Mouse (Mus musculus): ENCODE measurements around the gene Cib2. TPM values are rescaled to one million over a fixed set of nuclear protein-coding genes. Genes with fewer than 3 reads are reported as not detected.
A peak's percentile ranks its signal among the peaks of the same experiment; 100 is the strongest.

Gene Cib2
- total and polyA plus RNA-seq, 3 experiments: 7.3 to 9.0 TPM; not detected in 1

DNA sequence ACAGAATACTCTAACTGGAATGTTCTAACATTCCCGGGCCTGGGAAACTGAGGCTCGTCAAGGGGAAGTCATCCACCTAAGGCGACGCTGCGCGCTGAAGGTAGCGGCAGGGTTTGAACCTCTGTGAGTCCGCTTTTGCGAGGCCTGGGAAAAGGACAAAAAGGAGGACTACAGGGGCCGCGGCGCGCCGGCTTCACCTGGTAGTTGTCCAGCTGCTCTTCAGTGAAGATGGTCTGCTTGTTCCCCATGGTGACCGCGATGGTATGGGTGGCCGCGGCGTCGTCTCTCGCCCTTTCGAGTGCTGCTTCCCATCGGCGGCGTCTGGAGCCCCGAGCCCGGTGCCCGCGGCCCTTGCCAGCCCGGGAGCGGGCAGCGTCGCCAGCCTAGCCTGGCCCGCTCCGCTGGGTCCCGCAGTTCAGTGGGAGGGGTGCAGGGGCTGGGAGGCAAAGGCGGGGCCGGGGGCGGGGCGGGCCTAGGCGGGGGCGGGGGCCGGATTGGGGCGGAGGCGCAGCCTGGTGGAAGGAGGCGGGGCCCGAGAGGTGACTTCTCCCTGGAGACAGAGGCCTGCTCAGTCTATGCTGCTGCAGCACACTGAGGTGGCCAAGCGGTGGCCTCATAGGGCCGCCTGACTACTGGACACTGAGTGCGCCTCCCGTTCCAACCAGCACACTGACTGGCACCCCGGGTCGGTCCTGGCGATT is at the start of gene Cib2 (continued):
- TF ChIP-seq BHLHE40 (IDR thresholded peaks at IDR 0.05; ENCODE audit: borderline replicate concordance, low read depth, low read length) (no peak), HCFC1 (IDR thresholded peaks at IDR 0.05; ENCODE audit: low read depth, low read length) (peak; percentile 26; the same call in 1 of the 2 replicates), UBTF (IDR thresholded peaks at IDR 0.05; ENCODE audit: borderline replicate concordance, insufficient read depth, low read depth, low read length) (no peak)

DNA sequence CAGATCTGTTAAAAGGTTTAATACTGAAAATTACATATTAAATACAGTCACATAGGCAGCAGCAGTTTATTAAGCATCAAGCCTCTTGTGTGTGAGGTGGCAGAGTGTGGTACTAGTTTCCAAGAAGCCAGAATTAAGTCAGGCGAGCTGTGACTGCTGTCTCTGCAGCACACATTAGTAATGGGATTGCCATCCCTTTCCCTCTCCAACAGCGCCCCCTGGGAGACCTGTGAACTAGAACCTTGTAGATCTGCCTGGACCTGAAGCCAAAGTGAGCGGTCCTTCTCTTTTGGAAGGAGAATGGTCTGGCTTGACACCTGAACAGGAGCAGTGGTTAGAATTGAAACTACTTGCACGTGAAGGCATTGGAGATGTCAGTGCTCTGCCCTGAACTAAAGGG is 44.9 kb upstream of the Cib2 start:
- H3K4me1 ChIP-seq (ENCODE audit: control insufficient read depth in 1 of 2, insufficient read depth in 2 of 2, low read length in 2 of 2): no peaks in the 10 kb centered on the region
- no peak overlapping the region for H3K4me3 ChIP-seq (ENCODE audit: control insufficient read depth in 1 of 2, insufficient read depth in 1 of 2, low read depth in 2 of 2, low read length in 2 of 2)
- H3K27ac ChIP-seq (ENCODE audit: control insufficient read depth, low read depth, low read length): no peak overlapping the region
- H3K79me2 ChIP-seq (ENCODE audit: control insufficient read depth, insufficient read depth, low read length, poor library complexity): no peaks in the 10 kb centered on the region
- peaks cover 0 to 20% of the 10 kb centered on the region in 2 experiments; a peak in 2 of 4 replicates for H3K36me3 ChIP-seq (ENCODE audit: control insufficient read depth in 1 of 2, insufficient read depth in 2 of 2, low read length in 2 of 2)
- no peaks in the 10 kb centered on the region for H3K27me3 ChIP-seq (ENCODE audit: control insufficient read depth in 1 of 2, insufficient read depth in 2 of 2, low read length in 2 of 2)
- H3K9me3 ChIP-seq (replicated peaks; ENCODE audit: insufficient read depth, low read length): no peaks in the 10 kb centered on the region
- no peak overlapping the region for H3K9ac ChIP-seq (ENCODE audit: control insufficient read depth, low read depth, low read length, poor library complexity, severe bottlenecking)
- peak; percentile 54 for TF ChIP-seq RAD21 (IDR thresholded peaks at IDR 0.05; ENCODE audit: low read depth, low read length)
- TF ChIP-seq ZC3H11A (IDR thresholded peaks at IDR 0.05; ENCODE audit: low read depth, low read length): peak; percentile 49; the same call in 1 of the 2 replicates
- no peak for TF ChIP-seq ETS1 (IDR thresholded peaks at IDR 0.05; ENCODE audit: low read depth, low read length)
- TF ChIP-seq CTCF (IDR thresholded peaks at IDR 0.05 in 2 of 3, conservative IDR thresholded peaks at IDR 0.05 in 1 of 3; ENCODE audit: control insufficient read depth in 1 of 3, insufficient read depth in 1 of 3, low read depth in 2 of 3, low read length in 3 of 3, poor library complexity in 1 of 3, severe bottlenecking in 1 of 3): peak; percentile 53 to 71 (median 63)
- peak; percentile 54 for TF ChIP-seq SMC3 (IDR thresholded peaks at IDR 0.05; ENCODE audit: low read depth, low read length)
- TF ChIP-seq EP300 (IDR thresholded peaks at IDR 0.05; ENCODE audit: low read depth in 1 of 2, low read length in 2 of 2): no peak
- no peak for TF ChIP-seq RCOR1 (IDR thresholded peaks at IDR 0.05; ENCODE audit: low read depth, low read length)
- DNase-seq (ENCODE audit: low read depth, low spot score): peak; percentile 64

DNA sequence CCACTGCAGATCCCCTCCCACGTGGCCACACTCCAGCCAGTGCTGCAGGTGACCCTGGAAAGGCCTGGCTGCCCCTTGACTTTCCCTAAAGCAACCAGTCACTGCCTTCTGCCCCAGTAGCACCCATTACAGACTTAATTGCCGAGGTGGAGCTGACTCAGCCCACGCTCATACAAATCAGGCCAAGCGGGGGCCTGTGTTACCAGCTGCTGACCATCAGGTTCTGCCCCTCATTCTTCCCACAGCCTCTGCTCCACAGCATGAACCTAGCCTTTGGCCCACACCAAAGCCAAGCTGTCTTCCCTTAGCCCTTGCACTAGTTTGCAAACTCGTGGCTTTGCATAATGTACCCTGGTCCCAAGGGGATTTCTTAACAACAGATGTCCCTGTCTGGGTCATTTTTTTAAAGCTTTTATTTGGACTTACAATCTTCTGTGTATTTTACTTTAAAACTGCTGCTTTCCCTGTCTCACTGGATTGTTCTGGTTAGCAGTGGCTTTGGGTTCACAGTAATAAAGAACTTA is 44.2 kb upstream of the Cib2 start:
- H3K27me3 ChIP-seq (ENCODE audit: control insufficient read depth in 1 of 2, insufficient read depth in 2 of 2, low read length in 2 of 2): no peaks in the 10 kb centered on the region
- H3K36me3 ChIP-seq (ENCODE audit: control insufficient read depth in 1 of 2, insufficient read depth in 2 of 2, low read length in 2 of 2): peaks cover 0 to 24% of the 10 kb centered on the region in 2 experiments; a peak in 2 of 4 replicates
- H3K9ac ChIP-seq (ENCODE audit: control insufficient read depth, low read depth, low read length, poor library complexity, severe bottlenecking): no peak overlapping the region
- peak; percentile 39; the same call in 1 of the 2 replicates for TF ChIP-seq POLR2AphosphoS2 (IDR thresholded peaks at IDR 0.05; ENCODE audit: low read length)
- TF ChIP-seq KAT2A (conservative IDR thresholded peaks at IDR 0.05; ENCODE audit: low read depth, low read length): no peak
- H3K4me1 ChIP-seq (ENCODE audit: control insufficient read depth in 1 of 2, insufficient read depth in 2 of 2, low read length in 2 of 2): no peaks in the 10 kb centered on the region
- H3K4me3 ChIP-seq (ENCODE audit: control insufficient read depth in 1 of 2, insufficient read depth in 1 of 2, low read depth in 2 of 2, low read length in 2 of 2): no peak overlapping the region
- no peaks in the 10 kb centered on the region for H3K9me3 ChIP-seq (replicated peaks; ENCODE audit: insufficient read depth, low read length)
- no peak for DNase-seq (ENCODE audit: low read depth, low spot score)
- no peak overlapping the region for H3K27ac ChIP-seq (ENCODE audit: control insufficient read depth, low read depth, low read length)
- no peaks in the 10 kb centered on the region for H3K79me2 ChIP-seq (ENCODE audit: control insufficient read depth, insufficient read depth, low read length, poor library complexity)

Data from MEL (cell line).